Mouse (Mus musculus) urinary bladder, postnatal 4 days (tissue): ENCODE measurements around the gene Fam189a2.

Experiments
- DNase-seq, 2 experiments: peaks; one replicate each; pipeline ENCODE4 v3.0.0; 2021 to 2022; ENCODE audit warnings: low spot score in 2 of 2

The Fam189a2 gene

DNA sequence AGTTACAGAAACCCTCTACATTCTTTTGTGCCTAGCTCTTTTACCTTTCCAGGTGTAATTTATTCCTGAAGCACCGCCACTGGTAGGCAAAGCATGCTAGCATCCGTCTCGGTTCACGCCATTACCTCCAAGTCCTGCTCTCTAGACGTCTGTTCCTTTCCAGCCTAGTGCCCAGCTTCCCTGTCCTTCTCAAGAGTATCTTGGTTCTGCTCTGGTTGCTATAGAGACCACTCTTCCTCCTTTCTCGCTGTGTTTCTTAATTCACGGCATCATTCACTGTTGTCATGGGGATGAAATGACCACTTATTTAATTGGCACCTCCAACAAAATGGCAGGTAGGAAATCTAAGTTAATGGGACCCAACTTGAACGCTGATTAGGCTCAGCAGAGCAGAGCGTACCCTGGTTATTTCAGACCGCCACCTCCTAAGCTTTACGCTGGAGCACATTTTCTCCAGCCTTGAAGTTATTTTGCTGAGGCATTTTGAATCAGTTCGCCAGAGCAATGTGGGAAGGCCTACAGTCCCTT lies 89.3 kb downstream of the Fam189a2 start:
- DNase-seq, result no peak

DNA sequence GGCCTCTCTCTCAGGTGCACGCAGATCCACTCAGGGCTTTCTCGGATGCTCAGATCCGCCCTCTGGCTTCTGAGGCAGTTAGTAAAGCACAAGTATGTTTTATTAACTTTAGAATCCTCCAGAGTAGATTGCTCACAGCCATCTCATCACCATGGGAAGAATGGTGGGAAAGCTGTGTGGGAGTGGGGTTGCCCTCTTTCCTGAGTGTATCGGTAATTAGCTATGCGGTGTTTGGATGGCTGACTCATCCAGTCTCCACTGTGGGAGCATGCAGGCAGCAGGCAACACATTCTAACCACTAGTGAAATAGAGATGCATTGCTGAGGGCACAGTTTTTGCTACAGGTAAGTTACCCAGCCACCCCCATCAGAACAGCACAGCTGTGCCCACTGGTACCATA lies 100.0 kb downstream of the Fam189a2 start:
- no peak for DNase-seq

DNA sequence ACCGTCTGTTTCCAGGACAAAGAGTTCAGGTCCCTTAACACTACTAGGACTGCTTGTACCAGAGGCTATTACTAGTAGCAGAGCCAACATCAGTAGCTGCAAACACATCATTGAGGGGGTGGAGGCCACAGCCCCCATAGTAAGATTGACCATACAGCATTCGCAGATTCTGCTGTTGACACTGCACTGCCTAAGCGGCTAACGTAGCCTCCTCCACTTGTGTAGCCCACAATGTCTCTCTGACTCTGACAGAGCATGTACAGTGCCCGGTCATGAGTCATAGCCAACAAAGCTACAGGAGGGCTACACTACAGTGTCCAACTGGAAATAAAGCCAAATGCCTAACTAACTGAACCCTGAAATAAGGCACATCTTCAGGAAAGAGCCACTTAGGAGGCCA lies 105.3 kb downstream of the Fam189a2 start:
- no peak for DNase-seq

DNA sequence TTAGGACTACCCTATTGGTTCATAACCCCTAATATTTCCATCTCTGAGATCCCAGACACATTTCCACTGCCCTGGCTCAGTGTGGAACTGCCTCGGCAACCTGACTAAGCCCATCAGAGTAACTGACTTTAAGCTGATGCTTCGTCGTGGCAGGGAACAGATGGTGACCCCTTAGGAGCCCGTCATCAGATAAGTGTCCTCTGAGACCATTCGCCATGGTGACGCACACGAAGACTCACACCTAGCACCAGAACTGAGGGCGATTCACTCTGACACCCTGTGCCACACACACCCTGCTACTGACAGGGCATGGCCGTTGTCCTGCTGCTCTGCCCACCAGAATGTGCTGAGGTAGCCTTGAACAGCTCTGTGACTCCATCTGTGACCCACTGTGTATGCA lies 106.0 kb downstream of the Fam189a2 start:
- DNase-seq, result no peak

DNA sequence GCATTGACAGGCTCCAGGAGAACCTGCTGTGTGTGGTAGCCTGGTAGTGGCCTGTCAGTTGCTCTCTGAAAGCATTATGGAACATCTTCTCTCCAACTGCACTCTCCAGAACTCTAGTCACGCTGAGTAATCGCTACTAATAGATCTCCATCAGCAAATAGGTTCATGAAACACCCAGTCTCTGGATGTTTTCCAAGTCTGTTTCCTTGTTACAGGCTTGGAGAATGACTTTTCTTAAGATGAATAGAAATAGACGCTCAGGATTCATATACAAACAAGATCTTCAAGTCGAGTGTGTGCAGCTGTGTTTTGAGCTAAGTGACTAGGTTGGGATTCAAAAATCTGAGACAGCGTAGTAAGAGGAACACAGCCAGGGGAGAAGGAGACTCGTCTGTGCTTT lies 106.8 kb downstream of the Fam189a2 start:
- no peak for DNase-seq
